Mouse (Mus musculus) c-Kit-positive CD71-negative TER-119-negative erythroid progenitor cells, embryonic 14.5 days (primary cell): ENCODE data around the gene Mctp2.

ENCODE experiments used
- DNase-seq: peaks from one replicate; pipeline ENCODE4 v3.0.0-alpha.2; 2013; ENCODE audit warnings: low read depth

Gene Mctp2

GRCm38 (mm10) chr7:72089463-72090175 is 216.8 kb downstream of the Mctp2 start:
- no peak for DNase-seq

GRCm38 (mm10) chr7:72080705-72081104 is 225.7 kb downstream of the Mctp2 start:
- DNase-seq, result no peak

GRCm38 (mm10) chr7:72078896-72079295 is 227.5 kb downstream of the Mctp2 start:
- no peak for DNase-seq

- DNase-seq, result no peak
Observed at GRCm38 (mm10) chr7:72071418-72072184, 234.8 kb downstream of the Mctp2 start.

- DNase-seq, result no peak
Observed at GRCm38 (mm10) chr7:72068454-72068853, 238.0 kb downstream of the Mctp2 start.

GRCm38 (mm10) chr7:72066352-72066751 is 240.1 kb downstream of the Mctp2 start:
- DNase-seq, result no peak

- DNase-seq, result no peak
Observed at GRCm38 (mm10) chr7:72051759-72052158, 254.6 kb downstream of the Mctp2 start.

GRCm38 (mm10) chr7:72047588-72048585 is 258.5 kb downstream of the Mctp2 start:
- no peak for DNase-seq
